Mouse (Mus musculus) spleen, postnatal 4 days (tissue): ENCODE results near the gene Col3a1.

ENCODE experiments used
- DNase-seq, 2 experiments: peaks; one replicate each; pipeline ENCODE4 v3.0.0; 2022; ENCODE audit warnings: low spot score in 2 of 2

Col3a1 gene

GRCm38 (mm10) chr1:45311388-45311787 lies at the start of gene Col3a1:
Col3a1 (plus strand) TSS chr1:45311538.
- DNase-seq, result no peak

GRCm38 (mm10) chr1:45269421-45269820 lies 41.9 kb upstream of the Col3a1 start:
- no peak for DNase-seq

- no peak for DNase-seq
Observed at GRCm38 (mm10) chr1:45276006-45276539, 35.3 kb upstream of the Col3a1 start.

- no peak for DNase-seq
Observed at GRCm38 (mm10) chr1:45287954-45288353, 23.4 kb upstream of the Col3a1 start.

- DNase-seq, result no peak
Observed at GRCm38 (mm10) chr1:45290037-45290436, 21.3 kb upstream of the Col3a1 start.

GRCm38 (mm10) chr1:45299394-45300119 lies 11.8 kb upstream of the Col3a1 start:
- no peak for DNase-seq

GRCm38 (mm10) chr1:45304273-45304672 lies 7.1 kb upstream of the Col3a1 start:
- no peak for DNase-seq

GRCm38 (mm10) chr1:45309015-45309414 lies 2.3 kb upstream of the Col3a1 start:
- DNase-seq, result no peak

GRCm38 (mm10) chr1:45311962-45312361 lies 624 bp downstream of the Col3a1 start:
- no peak for DNase-seq

- DNase-seq, result no peak
Observed at GRCm38 (mm10) chr1:45312870-45313269, 1.5 kb downstream of the Col3a1 start.

GRCm38 (mm10) chr1:45313696-45314295 lies 2.5 kb downstream of the Col3a1 start:
- DNase-seq, result no peak

- DNase-seq, result no peak
Observed at GRCm38 (mm10) chr1:45315767-45316528, 4.6 kb downstream of the Col3a1 start.

- no peak for DNase-seq
Observed at GRCm38 (mm10) chr1:45318241-45318640, 6.9 kb downstream of the Col3a1 start.

- no peak for DNase-seq
Observed at GRCm38 (mm10) chr1:45320861-45321260, 9.5 kb downstream of the Col3a1 start.

GRCm38 (mm10) chr1:45329149-45329548 lies 17.8 kb downstream of the Col3a1 start:
- no peak for DNase-seq

GRCm38 (mm10) chr1:45355944-45356343 lies 44.6 kb downstream of the Col3a1 start:
- no peak for DNase-seq

- no peak for DNase-seq
Observed at GRCm38 (mm10) chr1:45358020-45358419, 46.7 kb downstream of the Col3a1 start.

- DNase-seq, result no peak
Observed at GRCm38 (mm10) chr1:45359147-45359546, 47.8 kb downstream of the Col3a1 start.

- no peak for DNase-seq
Observed at GRCm38 (mm10) chr1:45359673-45360072, 48.3 kb downstream of the Col3a1 start.

- DNase-seq, result no peak
Observed at GRCm38 (mm10) chr1:45363274-45363673, 51.9 kb downstream of the Col3a1 start.

- DNase-seq, result no peak
Observed at GRCm38 (mm10) chr1:45365427-45365826, 54.1 kb downstream of the Col3a1 start.

- DNase-seq, result no peak
Observed at GRCm38 (mm10) chr1:45379992-45380690, 68.8 kb downstream of the Col3a1 start.
